Mouse (Mus musculus): ENCODE measurements around the gene Olfr103. TPM values are rescaled to one million over a fixed set of nuclear protein-coding genes. Genes with fewer than 3 reads are reported as not detected.

Olfr103 gene
- not detected for polyA plus RNA-seq (2015; fragmentation: Illumina TruSeq; extraction: RNeasy Lipid Tissue Mini Kit (QIAGEN cat#74804); ENCODE audit: insufficient read depth, low replicate concordance)

DNA sequence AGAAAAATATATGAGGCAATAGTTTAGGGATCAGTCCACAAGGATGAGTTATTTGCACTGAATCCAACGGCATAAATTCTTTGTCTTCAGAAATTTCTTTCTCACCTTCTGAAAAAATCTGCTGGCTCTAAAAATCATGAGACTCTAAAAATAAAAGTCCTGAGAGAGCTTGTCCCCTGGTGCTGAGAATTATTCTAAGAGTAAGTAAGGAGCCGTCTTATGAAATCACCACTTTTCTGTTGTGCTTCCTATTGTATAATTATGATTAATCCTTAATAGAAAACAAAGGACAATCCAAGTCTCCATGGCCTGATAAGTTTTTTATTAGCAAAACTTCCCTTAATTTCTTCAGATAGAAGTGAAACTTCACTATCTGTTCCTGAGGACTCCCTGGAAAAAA lies at the start of gene Olfr103:
TSS of gene Olfr103 (minus strand) at position 101 of the 400 bp plus-strand sequence.

DNA sequence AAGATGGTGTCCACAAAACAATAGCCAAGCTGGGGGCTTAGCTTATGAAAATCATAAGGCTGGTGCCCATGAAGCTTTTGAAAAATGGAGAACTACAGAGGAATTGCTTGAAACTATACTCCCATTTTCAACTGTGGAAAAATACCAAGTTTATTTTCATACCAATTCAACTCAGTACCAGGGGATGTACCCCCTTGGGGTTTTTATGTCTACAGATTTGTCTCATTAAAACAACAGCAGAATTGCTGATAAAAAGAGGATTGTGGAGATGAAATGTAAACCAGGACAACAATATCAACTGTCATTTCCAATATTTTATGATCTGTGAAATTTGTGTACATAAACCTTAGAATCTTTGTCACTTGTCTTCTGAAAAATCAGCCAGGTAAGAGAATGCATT lies 39.2 kb upstream of the Olfr103 start, which contains the start of gene Olfr105-ps:
TSS of gene Olfr105-ps (plus strand) at position 301 of the 400 bp plus-strand sequence.

DNA sequence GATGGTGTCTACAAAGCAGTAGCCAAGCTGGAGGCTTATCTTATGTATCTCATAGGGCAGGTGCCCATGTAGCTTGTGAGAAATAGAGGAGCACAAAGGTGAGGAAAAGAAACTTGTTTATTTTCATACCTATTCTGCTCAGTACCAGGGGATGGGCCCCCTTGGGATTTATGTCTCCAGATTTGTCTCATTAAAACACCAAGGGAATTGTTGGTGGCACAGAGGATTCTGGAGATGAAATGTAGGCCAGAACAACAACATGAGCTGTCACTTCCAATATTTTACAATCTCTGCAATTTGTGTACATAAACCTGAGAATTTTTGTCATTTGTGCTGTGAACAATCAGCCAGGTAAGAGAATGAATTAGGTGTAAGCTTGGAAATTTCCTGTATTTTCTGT lies 19.8 kb upstream of the Olfr103 start, which contains the start of gene Olfr104-ps:
TSS of gene Olfr104-ps (plus strand) at position 301 of the 400 bp plus-strand sequence.

DNA sequence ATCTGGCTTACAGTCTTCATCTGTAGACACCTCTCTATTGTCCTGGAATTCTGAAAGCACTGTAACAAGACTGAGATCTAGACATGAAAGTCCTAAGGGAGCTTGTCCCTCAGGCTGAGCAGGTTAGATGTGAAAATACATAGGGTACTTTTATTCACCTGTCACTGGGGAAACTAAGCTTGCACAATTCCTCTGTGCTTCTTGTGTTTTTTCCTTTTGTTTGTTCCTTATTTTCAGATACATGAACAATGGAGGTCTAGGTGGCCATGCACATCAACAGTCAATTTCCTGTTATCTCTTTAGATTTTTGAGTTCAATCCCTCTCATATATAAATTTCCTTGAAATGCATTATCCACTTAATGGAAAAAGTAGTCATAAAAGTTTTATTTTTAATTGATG lies 22.5 kb downstream of the Olfr103 start, which contains the start of gene Olfr102:
TSS of gene Olfr102 (minus strand) at position 101 of the 400 bp plus-strand sequence.

DNA sequence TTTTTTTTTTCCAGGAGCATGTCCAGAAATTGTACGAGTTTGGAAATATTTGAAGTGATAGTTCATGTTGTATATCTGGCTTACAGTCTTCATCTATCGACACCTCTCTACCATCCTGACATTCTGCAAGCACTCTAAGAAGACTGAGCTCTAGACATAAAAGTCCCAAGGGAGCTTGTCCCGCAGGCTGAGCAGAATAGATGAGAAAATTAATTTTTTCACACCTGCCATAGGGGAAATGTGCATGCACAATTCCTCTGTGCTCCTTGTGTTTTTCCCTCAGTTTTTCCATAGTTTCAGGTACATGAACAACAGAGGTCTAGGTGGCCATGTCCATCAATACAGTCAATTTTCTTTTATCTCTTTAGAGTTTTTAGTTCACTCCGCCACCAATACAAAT lies 35.3 kb downstream of the Olfr103 start, which contains the start of gene Olfr101:
TSS of gene Olfr101 (minus strand) at position 101 of the 400 bp plus-strand sequence.

Other genes starting within 250 kb of the Olfr103 start
- not detected for gene Olfr91, start 241.4 kb downstream of the Olfr103 start, polyA plus RNA-seq (2015; fragmentation: Illumina TruSeq; extraction: RNeasy Lipid Tissue Mini Kit (QIAGEN cat#74804); ENCODE audit: insufficient read depth, low replicate concordance)
- gene Olfr92, start 219.6 kb downstream of the Olfr103 start, polyA plus RNA-seq (2015; fragmentation: Illumina TruSeq; extraction: RNeasy Lipid Tissue Mini Kit (QIAGEN cat#74804); ENCODE audit: insufficient read depth, low replicate concordance): not detected
- gene Olfr93, start 178.2 kb downstream of the Olfr103 start, polyA plus RNA-seq (2015; fragmentation: Illumina TruSeq; extraction: RNeasy Lipid Tissue Mini Kit (QIAGEN cat#74804); ENCODE audit: insufficient read depth, low replicate concordance): not detected
- 32.4 TPM for gene Ubd, start 145.8 kb downstream of the Olfr103 start, polyA plus RNA-seq (2015; fragmentation: Illumina TruSeq; extraction: RNeasy Lipid Tissue Mini Kit (QIAGEN cat#74804); ENCODE audit: insufficient read depth, low replicate concordance)
- gene Olfr94, start 138.7 kb downstream of the Olfr103 start, polyA plus RNA-seq (2015; fragmentation: Illumina TruSeq; extraction: RNeasy Lipid Tissue Mini Kit (QIAGEN cat#74804); ENCODE audit: insufficient read depth, low replicate concordance): not detected
- not detected for gene Olfr95, start 126.6 kb downstream of the Olfr103 start, polyA plus RNA-seq (2015; fragmentation: Illumina TruSeq; extraction: RNeasy Lipid Tissue Mini Kit (QIAGEN cat#74804); ENCODE audit: insufficient read depth, low replicate concordance)
- not detected for gene Olfr96, start 119.6 kb downstream of the Olfr103 start, polyA plus RNA-seq (2015; fragmentation: Illumina TruSeq; extraction: RNeasy Lipid Tissue Mini Kit (QIAGEN cat#74804); ENCODE audit: insufficient read depth, low replicate concordance)
- not detected for gene Olfr97, start 102.4 kb downstream of the Olfr103 start, polyA plus RNA-seq (2015; fragmentation: Illumina TruSeq; extraction: RNeasy Lipid Tissue Mini Kit (QIAGEN cat#74804); ENCODE audit: insufficient read depth, low replicate concordance)
- gene Olfr98, start 75.9 kb downstream of the Olfr103 start, polyA plus RNA-seq (2015; fragmentation: Illumina TruSeq; extraction: RNeasy Lipid Tissue Mini Kit (QIAGEN cat#74804); ENCODE audit: insufficient read depth, low replicate concordance): not detected
- gene H2-M3, start 69.5 kb downstream of the Olfr103 start, polyA plus RNA-seq (2015; fragmentation: Illumina TruSeq; extraction: RNeasy Lipid Tissue Mini Kit (QIAGEN cat#74804); ENCODE audit: insufficient read depth, low replicate concordance): 58.2 TPM
- not detected for gene Olfr99, start 56.2 kb downstream of the Olfr103 start, polyA plus RNA-seq (2015; fragmentation: Illumina TruSeq; extraction: RNeasy Lipid Tissue Mini Kit (QIAGEN cat#74804); ENCODE audit: insufficient read depth, low replicate concordance)
- gene Olfr101, start 35.4 kb downstream of the Olfr103 start, polyA plus RNA-seq (2015; fragmentation: Illumina TruSeq; extraction: RNeasy Lipid Tissue Mini Kit (QIAGEN cat#74804); ENCODE audit: insufficient read depth, low replicate concordance): not detected
- not detected for gene Olfr102, start 22.6 kb downstream of the Olfr103 start, polyA plus RNA-seq (2015; fragmentation: Illumina TruSeq; extraction: RNeasy Lipid Tissue Mini Kit (QIAGEN cat#74804); ENCODE audit: insufficient read depth, low replicate concordance)
- gene Olfr104-ps, start 19.9 kb upstream of the Olfr103 start, polyA plus RNA-seq (2015; fragmentation: Illumina TruSeq; extraction: RNeasy Lipid Tissue Mini Kit (QIAGEN cat#74804); ENCODE audit: insufficient read depth, low replicate concordance): not detected
- not detected for gene Olfr105-ps, start 39.3 kb upstream of the Olfr103 start, polyA plus RNA-seq (2015; fragmentation: Illumina TruSeq; extraction: RNeasy Lipid Tissue Mini Kit (QIAGEN cat#74804); ENCODE audit: insufficient read depth, low replicate concordance)
- not detected for gene Olfr106-ps, start 50.7 kb upstream of the Olfr103 start, polyA plus RNA-seq (2015; fragmentation: Illumina TruSeq; extraction: RNeasy Lipid Tissue Mini Kit (QIAGEN cat#74804); ENCODE audit: insufficient read depth, low replicate concordance)
- gene Olfr107, start 59.5 kb upstream of the Olfr103 start, polyA plus RNA-seq (2015; fragmentation: Illumina TruSeq; extraction: RNeasy Lipid Tissue Mini Kit (QIAGEN cat#74804); ENCODE audit: insufficient read depth, low replicate concordance): not detected
- gene Olfr108, start 105.8 kb upstream of the Olfr103 start, polyA plus RNA-seq (2015; fragmentation: Illumina TruSeq; extraction: RNeasy Lipid Tissue Mini Kit (QIAGEN cat#74804); ENCODE audit: insufficient read depth, low replicate concordance): not detected
- not detected for gene Olfr109, start 119.2 kb upstream of the Olfr103 start, polyA plus RNA-seq (2015; fragmentation: Illumina TruSeq; extraction: RNeasy Lipid Tissue Mini Kit (QIAGEN cat#74804); ENCODE audit: insufficient read depth, low replicate concordance)
- gene H2-M2, start 143.9 kb upstream of the Olfr103 start, polyA plus RNA-seq (2015; fragmentation: Illumina TruSeq; extraction: RNeasy Lipid Tissue Mini Kit (QIAGEN cat#74804); ENCODE audit: insufficient read depth, low replicate concordance): 16.8 TPM
- 0.26 TPM for gene Olfr110, start 152.8 kb upstream of the Olfr103 start, polyA plus RNA-seq (2015; fragmentation: Illumina TruSeq; extraction: RNeasy Lipid Tissue Mini Kit (QIAGEN cat#74804); ENCODE audit: insufficient read depth, low replicate concordance)
- gene Olfr111, start 168.3 kb upstream of the Olfr103 start, polyA plus RNA-seq (2015; fragmentation: Illumina TruSeq; extraction: RNeasy Lipid Tissue Mini Kit (QIAGEN cat#74804); ENCODE audit: insufficient read depth, low replicate concordance): 0.72 TPM
- gene Olfr112, start 229.8 kb upstream of the Olfr103 start, polyA plus RNA-seq (2015; fragmentation: Illumina TruSeq; extraction: RNeasy Lipid Tissue Mini Kit (QIAGEN cat#74804); ENCODE audit: insufficient read depth, low replicate concordance): not detected
- gene Olfr113, start 238.0 kb upstream of the Olfr103 start, polyA plus RNA-seq (2015; fragmentation: Illumina TruSeq; extraction: RNeasy Lipid Tissue Mini Kit (QIAGEN cat#74804); ENCODE audit: insufficient read depth, low replicate concordance): not detected